Mouse (Mus musculus) thymus, adult 2 months (tissue): ENCODE measurements around the gene Spam1.

ENCODE experiments used
- CTCF ChIP-seq: fragments of 200-500 bp; IDR thresholded peaks from 2 replicates; pipeline ENCODE4 v1.5.1; 2012; ENCODE audit warnings: mild to moderate bottlenecking, control low read depth, low read length, moderate library complexity, borderline replicate concordance; ENCODE audit not compliant: control insufficient read depth, poor library complexity, insufficient read depth; ENCODE audit errors: extremely low read depth
- POLR2A ChIP-seq: fragments of 200-500 bp; IDR thresholded peaks from 2 replicates; pipeline ENCODE4 v1.6.1; 2012; ENCODE audit warnings: mild to moderate bottlenecking, low read length, control low read depth, moderate library complexity; ENCODE audit not compliant: control insufficient read depth, poor library complexity, insufficient read depth; ENCODE audit errors: extremely low read depth

DNA sequence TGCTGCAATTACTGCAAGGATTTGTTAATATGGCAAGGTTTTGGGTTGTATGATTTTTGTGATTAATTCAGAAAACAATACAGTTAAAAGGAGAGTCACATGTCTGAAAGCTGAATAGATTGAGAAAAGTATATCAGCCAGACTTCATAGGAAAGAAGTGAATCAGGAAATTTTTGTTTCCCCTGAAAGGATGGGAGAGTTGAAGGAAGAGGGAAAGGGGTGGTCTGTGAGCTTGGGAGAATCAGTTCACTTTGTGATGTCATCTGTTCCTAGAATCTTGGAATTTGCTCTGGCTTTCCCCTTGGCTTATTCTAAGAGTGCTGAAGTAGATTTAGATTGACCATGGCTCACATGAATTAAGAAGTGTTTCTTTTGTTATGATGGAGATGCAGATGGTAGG is at the start of gene Spam1:
- TF ChIP-seq CTCF (no peak), POLR2A (no peak)
